Mouse (Mus musculus) embryonic facial prominence, embryonic 14.5 days (tissue): ENCODE data around the gene Lrrc63. TPM values are rescaled to one million over a fixed set of nuclear protein-coding genes. Genes with fewer than 3 reads are reported as not detected.
"Not testable (repeated sequence)": the region's sequence is repeated elsewhere in the genome, so short reads cannot be mapped to it uniquely, and the experiment has no call there.

ENCODE experiments used
- ATAC-seq: fragments of 200-750 bp; cut with Nextera tagmentation; 2 replicates; pipeline ENCODE4 v1.8.0; 2017; ENCODE audit warnings: low read depth, moderate number of reproducible peaks, moderate TSS enrichment
- DNase-seq: peaks from one replicate; pipeline ENCODE4 v3.0.0-alpha.2; 2015; ENCODE audit warnings: low spot score
- H3K27ac ChIP-seq: fragments of 300-500 bp; sonication (generic); replicated peaks from 2 replicates; pipeline ENCODE4 v1.5.1; 2014; ENCODE audit warnings: low read depth, mild to moderate bottlenecking, low read length, moderate library complexity
- H3K27me3 ChIP-seq: fragments of 300-500 bp; sonication (generic); replicated peaks from 2 replicates; pipeline ENCODE4 v1.6.1; 2014; ENCODE audit warnings: low read length; ENCODE audit not compliant: control insufficient read depth, insufficient read depth
- H3K36me3 ChIP-seq: fragments of 300-500 bp; sonication (generic); 2 replicates; pipeline ENCODE4 v1.6.1; 2014; ENCODE audit warnings: low read length, mixed read lengths; ENCODE audit not compliant: control insufficient read depth, insufficient read depth
- H3K4me1 ChIP-seq: fragments of 300-500 bp; sonication (generic); 2 replicates; pipeline ENCODE4 v1.6.1; 2014; ENCODE audit warnings: antibody characterized with exemption, low read length; ENCODE audit not compliant: control insufficient read depth, insufficient read depth
- H3K4me2 ChIP-seq: fragments of 300-500 bp; sonication (generic); 2 replicates; pipeline ENCODE4 v1.6.1; 2014; ENCODE audit warnings: low read depth, mild to moderate bottlenecking, low read length, moderate library complexity, mixed read lengths
- H3K4me3 ChIP-seq: fragments of 300-500 bp; sonication (generic); 2 replicates; pipeline ENCODE4 v1.5.1; 2014; ENCODE audit warnings: low read depth, mild to moderate bottlenecking, low read length
- H3K9ac ChIP-seq: fragments of 300-500 bp; sonication (generic); 2 replicates; pipeline ENCODE4 v1.6.1; 2014; ENCODE audit warnings: low read depth, mild to moderate bottlenecking, low read length, moderate library complexity, mixed read lengths
- H3K9me3 ChIP-seq: fragments of 300-500 bp; sonication (generic); 2 replicates; pipeline ENCODE4 v1.6.1; 2016; ENCODE audit warnings: low read length; ENCODE audit not compliant: control insufficient read depth
- WGBS: fragments of 180-500 bp; shearing (Covaris S2); extraction: QIAGEN DNeasy Blood & Tissue Kit; methylation state at CpG from one replicate; pipeline ENCODE4 v1.1.7; 2014; 5-methylcytosine and 5-hydroxymethylcytosine counted together
- polyA plus RNA-seq: library from polyadenylated mRNA; unstranded; fragments of >200 nt; fragmentation: Nextera tagmentation; extraction: Ambion mirVana; gene quantifications from 2 replicates; pipeline ENCODE4 v1.2.1, GENCODE M21; 2014

Lrrc63 gene
- polyA plus RNA-seq, 1 experiment from 2014 or later, result not detected

GRCm38 (mm10) chr14:75150653-75151052 is 20.0 kb upstream of the Lrrc63 start:
- no peaks in the 10 kb centered on the region for H3K9me3 ChIP-seq
- no peak overlapping the region for H3K4me2 ChIP-seq
- H3K9ac ChIP-seq, result no peak overlapping the region
- H3K27me3 ChIP-seq, result no peaks in the 10 kb centered on the region
- ATAC-seq (no peak), DNase-seq (no peak)
- H3K4me1 ChIP-seq, result no peaks in the 10 kb centered on the region
- no peak overlapping the region for H3K27ac ChIP-seq
- H3K36me3 ChIP-seq, result no peaks in the 10 kb centered on the region
- H3K4me3 ChIP-seq, result no peak overlapping the region
- 71% methylated on average over 2 of the region's 2 CpGs for WGBS

- H3K9ac ChIP-seq, result no peak overlapping the region
- no peak for DNase-seq
Measured at GRCm38 (mm10) chr14:75148229-75148628, 17.5 kb upstream of the Lrrc63 start.

GRCm38 (mm10) chr14:75147706-75148105 is 17.0 kb upstream of the Lrrc63 start:
- not testable (repeated sequence) for DNase-seq, H3K9ac ChIP-seq, H3K36me3 ChIP-seq, H3K27me3 ChIP-seq, H3K9me3 ChIP-seq, ATAC-seq, H3K27ac ChIP-seq, H3K4me2 ChIP-seq, H3K4me1 ChIP-seq, H3K4me3 ChIP-seq
- WGBS, result 89% methylated on average over 2 of the region's 2 CpGs

More at GRCm38 (mm10) chr14:75148229-75148628, 17.5 kb upstream of the Lrrc63 start:
- Histone ChIP-seq H3K27me3 (no peaks in the 10 kb centered on the region), H3K4me2 (no peak overlapping the region), H3K4me1 (no peaks in the 10 kb centered on the region), H3K9me3 (no peaks in the 10 kb centered on the region), H3K4me3 (no peak overlapping the region), H3K36me3 (no peaks in the 10 kb centered on the region), H3K27ac (no peak overlapping the region)
- ATAC-seq, result no peak
- 71% methylated on average over 9 of the region's 9 CpGs for WGBS

- Histone ChIP-seq H3K27ac (no peak overlapping the region), H3K36me3 (no peaks in the 10 kb centered on the region), H3K4me2 (no peak overlapping the region), H3K4me1 (no peaks in the 10 kb centered on the region), H3K9ac (no peak overlapping the region), H3K9me3 (no peaks in the 10 kb centered on the region), H3K27me3 (no peaks in the 10 kb centered on the region), H3K4me3 (no peak overlapping the region)
- 79% methylated on average over 2 of the region's 2 CpGs for WGBS
- DNase-seq (no peak), ATAC-seq (no peak)
Measured at GRCm38 (mm10) chr14:75139225-75139624, 8.5 kb upstream of the Lrrc63 start.

- Histone ChIP-seq H3K9ac (no peak overlapping the region), H3K4me2 (no peak overlapping the region), H3K4me3 (no peak overlapping the region), H3K9me3 (no peaks in the 10 kb centered on the region), H3K4me1 (no peaks in the 10 kb centered on the region), H3K27ac (no peak overlapping the region), H3K27me3 (no peaks in the 10 kb centered on the region), H3K36me3 (no peaks in the 10 kb centered on the region)
- ATAC-seq, result no peak
- DNase-seq, result peak; percentile 4
- WGBS, result 80% methylated on average over 10 of the region's 10 CpGs
Measured at GRCm38 (mm10) chr14:75138503-75138902, 7.8 kb upstream of the Lrrc63 start.

GRCm38 (mm10) chr14:75136119-75136966 is 5.7 kb upstream of the Lrrc63 start:
- H3K9me3 ChIP-seq, result no peaks in the 10 kb centered on the region
- no peak overlapping the region for H3K9ac ChIP-seq
- 70% methylated on average over 25 of the region's 25 CpGs for WGBS
- peak overlapping the region; percentile 31; the same call in 1 of the 2 replicates for H3K4me2 ChIP-seq
- no peaks in the 10 kb centered on the region for H3K36me3 ChIP-seq
- DNase-seq (peak; percentile 56), ATAC-seq (peak; percentile 82; the same call in 1 of the 2 replicates)
- no peaks in the 10 kb centered on the region for H3K27me3 ChIP-seq
- no peak overlapping the region; the same call in 1 of the 2 replicates for H3K27ac ChIP-seq
- H3K4me1 ChIP-seq, result no peaks in the 10 kb centered on the region
- H3K4me3 ChIP-seq, result peak overlapping the region; percentile 10; the same call in 1 of the 2 replicates

- Histone ChIP-seq H3K27ac (0 out of 2 replicates have a peak overlapping the region, but pooled peaks have one; percentile 11), H3K27me3 (no peaks in the 10 kb centered on the region), H3K4me3 (peak overlapping the region; percentile 60), H3K4me1 (peaks cover 6% of the 10 kb centered on the region; the same call in 1 of the 2 replicates), H3K9ac (peak overlapping the region; percentile 47), H3K36me3 (no peaks in the 10 kb centered on the region), H3K4me2 (peak overlapping the region; percentile 89), H3K9me3 (no peaks in the 10 kb centered on the region)
- 3% methylated on average over 12 of the region's 12 CpGs for WGBS
- no peak for DNase-seq
- ATAC-seq, result no peak
Measured at GRCm38 (mm10) chr14:75131324-75131935, 749 bp upstream of the Lrrc63 start.

- no peaks in the 10 kb centered on the region for H3K36me3 ChIP-seq
- H3K4me2 ChIP-seq, result no peak overlapping the region
- H3K4me1 ChIP-seq, result no peaks in the 10 kb centered on the region
- H3K27me3 ChIP-seq, result no peaks in the 10 kb centered on the region
- no peak overlapping the region for H3K4me3 ChIP-seq
- ATAC-seq, result no peak
- no peak for DNase-seq
- H3K9ac ChIP-seq, result no peak overlapping the region
- no peaks in the 10 kb centered on the region for H3K9me3 ChIP-seq
- 80% methylated on average over 8 of the region's 8 CpGs for WGBS
- H3K27ac ChIP-seq, result no peak overlapping the region
Measured at GRCm38 (mm10) chr14:75121658-75122057, 9.0 kb downstream of the Lrrc63 start.
